Comparison of ENCODE assay signal across 23 mouse cellular contexts in the genomic region with DNA sequence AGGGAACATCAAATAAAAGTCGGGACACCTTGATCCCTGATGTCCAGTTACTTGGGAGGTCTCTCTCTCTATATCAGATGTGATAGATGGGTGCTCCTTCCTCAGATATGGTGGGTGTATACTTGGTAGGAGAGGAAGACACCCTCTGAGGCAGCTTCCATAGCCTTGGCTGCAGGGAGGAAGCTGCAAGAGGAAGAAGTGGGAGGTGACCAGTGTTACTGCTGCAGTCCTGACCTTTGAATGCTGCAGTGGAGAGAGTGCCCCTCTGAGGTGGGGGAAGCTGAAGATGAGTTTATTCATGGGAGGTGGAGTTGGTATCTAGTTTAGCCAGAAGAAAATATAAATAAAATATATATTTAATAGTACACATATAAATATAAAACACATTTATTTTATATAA.
"Had no signal": no experiment of that assay in that cellular context is flagged by ENCODE, and none has a peak within 500 bp of the region (broad histone marks: within the 10 kb centered on the region; RNA-seq: fewer than 3 reads in every experiment).

No protein-coding gene starts in this region.

- ATAC-seq: hindbrain, postnatal 0 days; intestine, embryonic 16.5 days had no signal

- H3K9ac ChIP-seq: heart, embryonic 12.5 days; hindbrain, embryonic 13.5 days; hindbrain, embryonic 15.5 days; limb, embryonic 12.5 days; liver, embryonic 13.5 days had no signal

- H3K36me3 ChIP-seq: heart, embryonic 10.5 days; heart, embryonic 12.5 days; hindbrain, embryonic 13.5 days; hindbrain, embryonic 15.5 days; limb, embryonic 10.5 days; limb, embryonic 12.5 days; liver, embryonic 13.5 days had no signal

- H3K27ac ChIP-seq: heart, embryonic 10.5 days; hindbrain, embryonic 13.5 days; hindbrain, embryonic 15.5 days; hindbrain, postnatal 0 days; layer of hippocampus, adult 2 months; left cerebral cortex, adult 2 months; limb, embryonic 10.5 days; limb, embryonic 12.5 days; liver, embryonic 13.5 days had no signal

- H3K4me3 ChIP-seq: heart, embryonic 10.5 days; heart, embryonic 12.5 days; hindbrain, embryonic 13.5 days; hindbrain, embryonic 15.5 days; layer of hippocampus, adult 2 months; left cerebral cortex, adult 2 months; limb, embryonic 10.5 days; limb, embryonic 12.5 days; liver, embryonic 13.5 days had no signal

- H3K9me3 ChIP-seq: heart, embryonic 10.5 days; heart, embryonic 12.5 days; hindbrain, embryonic 13.5 days; hindbrain, embryonic 15.5 days; limb, embryonic 10.5 days; limb, embryonic 12.5 days; liver, embryonic 13.5 days had no signal

- H3K4me2 ChIP-seq: heart, embryonic 12.5 days; hindbrain, embryonic 13.5 days; hindbrain, embryonic 15.5 days; limb, embryonic 12.5 days; liver, embryonic 11.5 days; liver, embryonic 13.5 days had no signal

- H3K27me3 ChIP-seq: heart, embryonic 12.5 days; hindbrain, embryonic 13.5 days; hindbrain, embryonic 15.5 days; limb, embryonic 12.5 days had no signal

- DNase-seq: gastrocnemius, postnatal 14 days; gastrocnemius, postnatal 36 days; heart, adult 18-20 months; heart, postnatal 10 days; kidney, adult 11 months; kidney, adult 2 months; kidney, adult 9 months; kidney, postnatal 10 days; kidney, postnatal 25 days; kidney, postnatal 4 days; liver; liver, embryonic 13.5 days had no signal
